Mouse (Mus musculus) cerebellum, postnatal 10 days (tissue): ENCODE measurements around the gene Cyp2ab1.

ENCODE experiments used
- DNase-seq, 2 experiments: peaks; one replicate each; pipeline ENCODE4 v3.0.0; 2021; ENCODE audit warnings: mixed read lengths in 2 of 2

The Cyp2ab1 gene

GRCm38 (mm10) chr16:20265089-20265488, 60.1 kb downstream of the Cyp2ab1 start:
- DNase-seq = no peak
